Mouse (Mus musculus) regulatory T cell (primary cell): ENCODE measurements around the gene Nfat5.

Experiments used
- in situ Hi-C: fragments of 300-600 bp; cut with MboI, MseI; formaldehyde crosslinking; loops from one replicate; pipeline ENCODE4 v1.15.1; 2025; ENCODE audit warnings: high pct_unique_total_duplicates

The Nfat5 gene

GRCm38 (mm10) chr8:107292928-107293601 lies at the start of gene Nfat5:
Gene Nfat5, plus strand, starts transcription at chr8:107293470.
- in situ Hi-C loops: loop anchor here (5.0 kb wide), 1 partner anchor 36 kb away; no protein-coding TSS in a partner anchor

DNA sequence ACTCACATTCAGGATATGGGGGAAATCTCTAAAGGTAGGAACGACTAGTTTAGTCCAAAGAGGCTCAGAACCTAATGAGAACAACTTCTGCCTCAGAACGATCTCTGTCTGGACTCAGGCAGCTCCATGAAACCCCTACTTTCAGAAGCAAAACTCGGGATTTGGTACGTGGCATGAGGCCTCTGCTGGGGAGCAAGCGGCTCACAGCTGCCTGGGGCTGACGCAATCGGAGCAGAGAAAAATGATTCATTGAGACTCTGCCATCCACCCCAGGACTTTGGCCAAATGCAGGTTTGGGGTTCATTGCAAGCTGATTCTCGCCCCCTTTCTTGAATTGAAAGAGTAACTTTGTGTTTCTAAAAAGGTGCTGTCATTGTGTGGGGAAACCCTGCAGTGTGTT lies 49.1 kb upstream of the Nfat5 start:
- in situ Hi-C loops: no loop called here

GRCm38 (mm10) chr8:107248456-107248855 lies 44.8 kb upstream of the Nfat5 start:
- in situ Hi-C loops: no loop called here

GRCm38 (mm10) chr8:107251481-107252104 lies 41.7 kb upstream of the Nfat5 start:
- in situ Hi-C loops: no loop called here

DNA sequence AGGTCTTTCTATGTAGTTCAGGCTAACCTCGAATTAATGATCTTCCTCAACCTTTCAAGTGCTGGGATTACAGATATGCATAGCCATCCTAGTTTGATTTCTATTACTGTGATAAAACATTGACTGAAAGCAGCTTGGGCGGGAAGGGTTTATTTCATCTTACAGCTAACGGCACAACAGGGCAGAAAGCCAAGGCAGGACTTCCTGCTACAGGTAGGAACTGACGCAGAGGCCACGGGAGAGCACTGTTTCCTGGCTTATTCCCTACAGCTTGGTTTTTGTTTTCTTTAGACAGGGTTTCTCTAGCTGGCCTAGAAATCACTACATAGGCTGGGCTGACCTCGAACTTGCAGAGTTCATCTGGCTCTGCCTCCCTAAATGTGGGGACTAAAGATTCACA lies 40.1 kb upstream of the Nfat5 start:
- in situ Hi-C loops: no loop called here

DNA sequence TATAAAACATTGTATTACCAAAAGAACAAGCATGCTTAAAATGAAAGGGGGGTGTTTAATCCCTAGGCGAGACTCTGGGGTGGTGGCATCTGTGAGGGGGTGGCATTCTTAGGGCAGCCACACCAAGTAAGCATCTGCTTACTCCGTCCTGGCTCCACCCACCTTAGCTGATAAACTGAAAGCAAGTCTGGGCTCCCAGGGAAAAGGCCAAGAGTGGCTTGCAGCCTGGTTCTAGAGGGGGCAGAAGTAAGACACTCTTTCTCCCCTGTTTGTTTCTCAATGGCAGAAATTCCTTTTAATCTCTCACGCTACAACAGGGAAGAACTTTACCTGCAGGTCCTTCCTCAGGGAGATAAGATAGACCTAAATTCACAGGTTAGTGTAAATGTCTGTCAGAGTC lies 38.9 kb upstream of the Nfat5 start:
- in situ Hi-C loops: no loop called here

- in situ Hi-C loops: loop anchor here (5.0 kb wide), 1 partner anchor 37 kb away; the partner anchor contains the start of gene Nfat5
These were observed 38.3 kb upstream of the Nfat5 start for GRCm38 (mm10) chr8:107254951-107255457.

DNA sequence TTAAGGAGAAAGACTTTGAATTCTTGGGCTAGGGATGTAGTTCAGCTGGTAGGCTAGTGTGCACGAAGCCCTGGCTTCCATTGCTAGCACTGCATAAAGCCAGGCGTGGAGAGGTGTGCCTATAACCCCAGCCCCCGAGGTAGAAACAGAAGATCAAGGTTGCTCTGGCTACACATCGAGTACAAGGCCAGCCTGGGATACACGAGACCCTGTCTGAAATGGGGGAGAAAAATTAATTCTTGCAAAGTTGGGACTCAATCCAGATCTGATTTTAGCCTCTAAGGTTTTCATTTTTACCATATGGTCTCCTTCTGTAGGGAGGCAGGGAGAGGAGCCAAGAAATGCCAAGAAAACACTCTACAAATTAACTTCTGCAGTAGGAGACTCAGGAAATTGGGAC lies 36.0 kb upstream of the Nfat5 start:
- in situ Hi-C loops: loop anchor here (5.0 kb wide), 1 partner anchor 35 kb away; the partner anchor contains the start of gene Nfat5

DNA sequence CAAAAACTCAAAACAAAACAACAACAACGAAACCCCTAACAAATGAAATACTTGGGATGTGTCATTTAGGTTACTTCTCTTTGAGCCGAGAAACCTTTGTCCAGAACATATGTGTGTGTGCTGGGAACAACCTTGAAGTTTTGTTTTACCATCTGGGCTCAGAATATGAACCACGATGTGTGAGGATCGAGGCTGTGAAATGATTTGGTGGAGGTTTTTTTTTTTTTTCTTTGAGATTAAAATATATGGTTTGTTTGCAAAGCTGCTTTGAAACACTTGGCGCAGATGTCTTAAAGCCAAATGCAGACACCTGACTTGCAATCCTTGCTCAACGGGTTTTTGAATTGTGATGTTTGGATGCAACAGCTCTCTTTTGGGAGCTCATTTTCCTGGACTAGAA lies 33.1 kb upstream of the Nfat5 start:
- in situ Hi-C loops: no loop called here

DNA sequence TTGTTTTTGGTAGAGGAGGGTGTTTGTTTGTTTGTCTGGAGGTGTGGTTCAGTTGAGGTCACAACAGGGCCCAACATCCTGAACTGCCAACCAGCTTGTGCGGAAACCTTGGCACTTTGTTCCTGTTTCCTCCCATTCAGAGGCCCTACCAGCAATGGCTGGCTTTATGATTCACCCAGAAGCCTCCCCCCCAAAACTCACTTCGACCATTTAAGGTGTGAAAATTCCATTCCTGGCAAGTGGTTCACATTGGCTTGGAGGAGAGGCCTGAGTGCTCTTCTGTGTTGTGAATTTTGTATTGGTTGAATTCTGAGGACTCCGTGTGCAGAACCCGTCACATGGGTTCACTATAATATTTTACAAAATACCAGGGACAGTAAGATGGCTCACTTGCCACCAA lies 32.1 kb upstream of the Nfat5 start:
- in situ Hi-C loops: no loop called here

DNA sequence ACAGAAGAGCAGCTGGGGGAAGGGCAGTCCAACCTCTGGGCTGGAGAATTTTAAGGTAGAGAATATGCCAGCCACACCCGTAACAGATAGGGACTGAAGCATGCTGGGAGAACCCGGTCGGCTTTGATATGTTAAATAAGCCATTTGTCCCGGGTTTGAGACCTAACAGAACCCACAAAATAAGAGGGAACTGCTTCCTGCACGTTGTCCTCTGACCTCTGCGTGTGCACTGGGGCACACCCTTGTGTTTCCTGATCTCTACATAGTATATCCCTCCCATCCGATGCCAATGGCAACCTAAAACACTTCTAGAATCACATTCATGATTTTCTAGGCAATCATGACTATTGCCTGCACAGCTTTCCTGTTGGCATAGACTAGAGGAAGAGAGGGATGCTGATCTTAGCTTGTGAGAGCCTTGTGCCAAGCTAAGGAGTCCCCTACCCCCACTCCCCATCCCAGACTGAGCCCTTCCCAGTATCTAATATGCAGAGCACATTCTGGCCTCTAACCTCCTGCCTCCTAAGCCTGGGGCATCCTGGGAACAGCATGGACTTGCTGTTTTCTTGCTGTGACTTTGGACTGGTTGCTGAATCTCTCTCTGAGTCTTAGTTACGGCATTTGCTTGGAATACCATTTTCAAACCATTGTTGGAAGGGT lies 31.1 kb upstream of the Nfat5 start:
- in situ Hi-C loops: no loop called here

GRCm38 (mm10) chr8:107265811-107266210 lies 27.5 kb upstream of the Nfat5 start:
- in situ Hi-C loops: no loop called here

DNA sequence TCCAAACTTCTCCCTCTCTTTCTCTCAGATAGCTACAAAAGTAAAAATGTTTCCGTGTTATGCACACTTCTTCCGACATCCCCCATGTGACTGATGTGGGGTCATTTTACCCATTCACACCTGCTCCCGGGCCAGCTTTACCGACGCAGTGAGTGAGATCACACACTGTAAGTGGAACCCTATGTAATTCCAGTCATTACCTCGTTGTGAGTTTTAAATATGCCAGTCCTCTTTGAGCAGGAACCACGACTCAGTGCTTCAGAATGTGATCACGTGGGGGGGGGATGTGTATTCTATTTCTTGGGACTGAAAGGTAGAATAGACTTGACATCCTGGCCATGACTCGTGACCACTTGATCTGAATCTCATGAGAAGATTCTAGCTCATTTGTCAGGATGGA lies 24.8 kb upstream of the Nfat5 start:
- in situ Hi-C loops: no loop called here

DNA sequence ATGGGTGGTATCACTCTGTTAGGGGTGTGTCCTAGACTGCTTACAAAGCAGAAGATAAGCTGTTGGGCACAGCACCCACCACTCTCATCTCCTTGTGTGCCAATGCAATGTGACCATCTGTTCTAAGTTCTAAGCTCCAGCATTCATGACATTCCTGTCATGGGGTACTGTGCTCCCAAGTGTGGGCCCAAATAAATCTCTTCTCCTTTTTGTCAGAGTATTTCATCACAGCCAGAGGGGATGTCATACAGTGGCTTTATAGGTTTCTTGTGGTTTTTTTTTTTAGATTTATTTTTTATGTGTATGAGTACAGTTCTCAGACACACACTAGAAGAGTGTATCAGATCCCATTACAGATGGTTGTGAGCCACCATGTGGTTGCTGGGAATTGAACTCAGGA lies 24.1 kb upstream of the Nfat5 start:
- in situ Hi-C loops: no loop called here

- in situ Hi-C loops: loop anchor here (10.0 kb wide), 1 partner anchor 935 kb away; the partner anchor contains the start of gene Smpd3
These were observed 23.6 kb upstream of the Nfat5 start for GRCm38 (mm10) chr8:107269617-107270139.

DNA sequence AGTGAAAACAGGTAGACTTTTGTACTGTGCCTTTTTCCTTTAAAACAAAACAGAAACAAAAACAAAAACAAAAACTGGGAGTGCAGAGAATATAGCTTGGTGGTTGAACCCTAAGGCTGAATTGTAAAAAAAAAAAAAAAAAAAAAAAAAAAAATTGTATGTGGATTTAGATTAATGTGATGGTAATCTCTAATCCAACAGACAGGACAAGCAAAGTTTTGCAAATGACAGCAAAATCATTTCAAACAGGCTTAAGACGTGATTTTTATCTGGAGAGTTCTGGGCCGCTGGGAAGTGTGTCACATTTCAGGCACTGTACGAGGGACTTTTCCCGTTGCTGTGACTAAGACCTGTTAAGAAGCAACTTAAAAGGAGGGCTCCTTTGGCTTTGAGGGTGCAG lies 23.0 kb upstream of the Nfat5 start:
- in situ Hi-C loops: loop anchor here (10.0 kb wide), 1 partner anchor 935 kb away; the partner anchor contains the start of gene Smpd3

- in situ Hi-C loops: loop anchor here (10.0 kb wide), 1 partner anchor 936 kb away; the partner anchor contains the start of gene Smpd3
These were observed 22.5 kb upstream of the Nfat5 start for GRCm38 (mm10) chr8:107270751-107271150.

- in situ Hi-C loops: loop anchor here (10.0 kb wide), 1 partner anchor 943 kb away; the partner anchor contains the start of gene Smpd3
These were observed 15.9 kb upstream of the Nfat5 start for GRCm38 (mm10) chr8:107277323-107277883.

GRCm38 (mm10) chr8:107278571-107278970 lies 14.7 kb upstream of the Nfat5 start:
- in situ Hi-C loops: loop anchor here (10.0 kb wide), 1 partner anchor 944 kb away; the partner anchor contains the start of gene Smpd3

DNA sequence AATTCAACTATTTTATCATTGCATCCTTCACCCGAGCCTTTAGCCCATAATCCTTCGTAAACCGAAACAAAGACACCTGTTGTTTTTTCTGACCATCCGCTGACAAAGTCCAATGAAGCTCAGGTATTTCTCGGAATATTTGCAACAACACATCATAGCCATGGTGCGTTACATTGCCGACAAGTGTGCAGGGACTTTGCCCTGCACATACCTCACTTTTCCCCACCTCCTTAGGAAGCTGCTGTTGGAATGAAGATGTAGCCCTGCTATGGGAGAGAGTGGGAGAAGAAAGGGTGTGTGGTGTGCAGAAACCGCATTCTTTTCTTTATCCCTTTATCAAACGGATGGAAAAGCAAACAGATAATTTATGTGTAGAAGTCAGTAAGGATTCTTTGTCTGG lies 6.6 kb upstream of the Nfat5 start:
- in situ Hi-C loops: no loop called here

DNA sequence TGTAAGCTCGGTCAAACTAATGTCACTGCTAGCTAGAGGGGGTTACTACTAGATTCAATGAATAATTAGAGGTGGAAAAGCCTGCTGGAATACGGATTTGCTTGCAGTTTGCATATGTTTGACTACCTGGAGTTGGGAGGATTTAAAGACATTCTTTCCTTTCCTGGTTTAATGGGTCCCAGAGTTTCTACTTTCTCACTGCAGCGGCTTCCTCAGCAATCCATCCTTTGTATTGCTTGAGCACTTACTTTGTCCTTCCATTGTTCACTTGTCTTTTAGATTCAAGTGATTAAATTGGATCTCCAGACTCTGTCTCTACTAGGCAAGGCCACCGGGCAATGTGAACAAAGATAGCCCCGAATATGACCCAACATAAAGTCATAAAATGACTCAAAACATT lies 5.7 kb upstream of the Nfat5 start:
- in situ Hi-C loops: no loop called here
